Mouse (Mus musculus): ENCODE measurements around the gene Rpl18a.

The Rpl18a gene

DNA sequence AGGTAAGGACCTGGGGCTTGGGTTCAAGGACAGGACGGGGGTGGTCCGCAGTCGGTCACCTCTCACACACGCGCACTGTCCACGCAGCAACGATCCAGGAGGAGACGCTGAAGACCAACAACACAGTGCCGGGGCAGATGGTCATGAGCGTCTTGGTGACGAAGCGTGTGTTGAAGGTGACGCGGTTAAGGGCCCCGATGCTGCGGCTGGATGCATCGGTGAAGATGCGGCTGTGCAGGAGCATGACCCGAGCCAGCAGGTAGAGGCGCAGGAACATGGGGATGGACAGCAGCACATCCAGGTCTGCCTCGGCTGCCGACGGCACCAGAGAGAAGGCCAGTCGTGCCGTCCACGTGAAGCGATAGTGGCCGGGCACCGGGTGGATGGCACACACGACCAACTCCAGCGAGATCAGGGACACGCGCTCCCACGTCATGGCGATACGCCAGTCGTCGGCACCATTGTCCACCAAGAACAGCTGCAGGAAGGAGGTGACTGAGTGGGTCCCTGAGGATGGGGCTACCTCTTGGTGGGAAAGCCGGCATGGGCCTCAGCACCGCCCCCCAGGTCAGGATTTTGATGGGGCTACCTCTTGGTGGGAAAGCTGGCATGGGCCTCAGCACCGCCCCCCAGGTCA, 44.5 kb downstream of the Rpl18a start:
- no peak for DNase-seq

DNA sequence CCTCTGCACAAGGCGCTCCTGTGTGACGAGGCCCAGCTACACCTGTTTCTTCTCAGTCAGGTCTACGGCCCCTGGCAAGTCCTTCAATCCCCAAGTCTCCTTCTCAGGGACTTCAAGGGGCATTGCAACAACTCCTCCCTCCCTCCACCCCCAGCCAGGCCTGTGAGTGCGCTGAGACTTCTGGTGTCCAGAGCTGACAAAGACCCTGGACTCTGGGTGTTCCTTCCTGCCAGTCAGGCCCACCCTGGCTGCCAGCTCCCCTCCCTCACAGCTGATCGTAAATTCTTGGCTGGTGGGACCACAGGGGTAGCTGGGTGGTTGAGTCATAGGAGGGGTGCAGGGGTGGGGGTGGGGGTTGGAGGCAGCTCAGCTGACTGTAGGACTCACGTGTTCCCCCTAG, 45.4 kb downstream of the Rpl18a start:
- DNase-seq = no peak

DNA sequence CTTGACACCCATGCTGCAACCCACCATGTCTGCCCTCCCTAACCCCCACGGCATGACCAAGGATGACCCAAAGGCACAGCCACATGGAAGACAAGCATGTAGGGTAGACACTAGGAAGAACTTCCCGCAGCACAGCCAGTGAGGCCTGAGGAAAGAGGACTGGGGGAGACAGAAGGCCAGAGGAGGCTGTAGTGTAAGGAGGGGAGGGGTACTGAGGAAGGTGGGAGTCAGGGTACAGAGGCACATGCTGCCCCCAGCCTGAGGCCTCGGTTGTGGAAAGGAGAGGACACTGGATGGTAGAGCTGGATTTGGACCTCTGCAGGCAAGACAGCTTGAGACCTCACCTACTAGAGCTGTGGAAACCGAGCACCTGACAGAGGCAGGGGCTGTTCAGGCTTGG, 46.3 kb downstream of the Rpl18a start:
- no peak for DNase-seq

DNA sequence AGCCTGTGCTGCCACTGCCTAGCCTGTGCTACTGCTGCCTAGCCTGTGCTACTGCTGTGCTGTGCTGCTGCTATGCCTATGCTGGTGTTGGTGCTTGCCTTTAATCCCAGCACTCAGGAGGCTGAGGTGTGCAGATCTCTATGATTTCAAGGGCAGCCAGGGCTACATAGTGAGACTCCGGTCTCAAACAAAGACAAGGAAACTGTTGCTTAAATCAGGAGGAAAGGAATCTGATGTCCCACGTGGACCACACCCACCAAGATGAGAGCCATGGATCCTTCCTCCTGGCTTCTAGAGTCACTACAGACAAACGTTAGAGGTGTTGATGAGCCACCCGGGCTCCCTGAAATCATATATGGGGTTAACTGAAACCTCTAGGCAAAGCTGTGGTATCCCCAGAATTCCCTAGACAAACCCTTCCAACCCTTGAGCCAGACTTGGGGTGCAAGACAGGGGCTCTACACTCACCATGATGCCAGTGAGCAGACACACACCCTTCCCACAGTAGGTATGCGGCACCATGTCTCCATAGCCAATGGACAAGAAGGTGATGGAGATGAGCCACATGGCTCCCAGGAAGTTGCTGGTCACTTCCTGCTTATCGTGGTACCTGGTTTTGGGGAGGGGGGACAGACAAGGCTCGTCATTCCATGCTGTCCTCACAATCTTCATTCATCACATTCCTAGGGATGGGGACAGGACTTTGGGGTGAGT, 46.9 kb downstream of the Rpl18a start:
- DNase-seq = no peak

DNA sequence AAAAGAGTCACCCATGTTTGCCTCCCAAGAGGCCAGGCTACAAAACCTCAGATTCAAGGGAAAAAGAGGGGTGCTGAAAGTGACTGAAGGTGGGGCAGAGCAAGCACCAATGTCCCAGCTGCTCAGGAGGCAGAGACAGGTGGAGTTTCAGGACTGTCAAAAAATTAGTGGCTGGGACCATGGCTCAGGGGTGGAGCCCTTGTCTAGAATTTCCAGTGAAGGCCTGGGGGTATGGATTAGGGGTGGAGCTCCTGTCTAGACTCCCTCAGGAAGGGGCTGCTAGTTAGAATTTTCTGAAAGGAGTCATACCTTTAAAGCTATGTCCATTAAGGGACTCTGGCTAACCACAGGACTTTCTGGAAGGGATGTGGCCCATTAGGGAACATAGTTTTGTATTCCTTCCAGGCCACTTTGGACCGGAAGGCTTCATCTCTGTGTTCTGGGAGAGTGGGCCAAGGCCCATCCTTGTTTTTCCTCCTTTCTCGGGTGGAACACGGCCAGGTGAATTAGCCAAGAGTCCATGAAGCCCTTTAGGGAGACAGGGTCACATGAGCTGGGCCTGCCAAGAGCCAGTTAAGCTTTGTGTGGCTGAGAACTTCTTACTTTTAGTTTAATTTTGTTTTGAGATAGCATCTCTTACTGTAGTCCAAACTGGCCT, 47.8 kb downstream of the Rpl18a start:
- DNase-seq = no peak

GRCm38 (mm10) chr8:70846371-70847154, 50.6 kb downstream of the Rpl18a start:
- no peak for DNase-seq

- no peak for DNase-seq
Observed at GRCm38 (mm10) chr8:70845108-70845507, 52.1 kb downstream of the Rpl18a start.
